Comparison of ENCODE assay signal across 12 mouse cellular contexts in genomic region chr7:102170300-102170699, GRCm38 (mm10). TPM values are rescaled to one million over a fixed set of nuclear protein-coding genes. Genes with fewer than 3 reads are reported as not detected.
DNase-seq lines count a peak whose midpoint lies in the region; ATAC-seq and TF ChIP-seq lines count a peak whose summit lies in the region.
"Had no signal": no experiment of that assay in that cellular context is flagged by ENCODE, and none has a peak within 500 bp of the region (broad histone marks: within the 10 kb centered on the region; RNA-seq: fewer than 3 reads in every experiment).

No protein-coding gene starts in this region.

- H3K27ac ChIP-seq in forebrain, postnatal 0 days (ENCODE audit: low read depth, low read length), result no peak overlapping the region
- H3K27ac ChIP-seq in forebrain, embryonic 12.5 days, result no peak overlapping the region
- no peak overlapping the region for H3K27ac ChIP-seq in small intestine, adult 2 months (ENCODE audit: insufficient read depth, low read depth, low read length)
- H3K27ac ChIP-seq: hindbrain, embryonic 15.5 days had no signal

- TF ChIP-seq CTCF in forebrain, postnatal 0 days (IDR thresholded peaks at IDR 0.05; ENCODE audit: low read depth), result peak; percentile 13; the same call in 1 of the 2 replicates
- peak; percentile 8; the same call in 1 of the 2 replicates for TF ChIP-seq CTCF in small intestine, adult 2 months (IDR thresholded peaks at IDR 0.05; ENCODE audit: extremely low read depth, insufficient read length, insufficient replicate concordance, low read depth, low read length)

- ATAC-seq in forebrain, postnatal 0 days, result no peak
- no peak for ATAC-seq in forebrain, embryonic 12.5 days (ENCODE audit: low FRiP score)

- H3K4me1 ChIP-seq in forebrain, postnatal 0 days (ENCODE audit: insufficient read depth), result no peaks in the 10 kb centered on the region
- H3K4me1 ChIP-seq in forebrain, embryonic 12.5 days, result no peaks in the 10 kb centered on the region
- no peaks in the 10 kb centered on the region for H3K4me1 ChIP-seq in small intestine, adult 2 months (ENCODE audit: control insufficient read depth, insufficient read depth, insufficient read length, low read length)
- H3K4me1 ChIP-seq: hindbrain, embryonic 15.5 days had no signal

- no peak overlapping the region for H3K4me2 ChIP-seq in forebrain, postnatal 0 days (ENCODE audit: low read depth)
- no peak overlapping the region for H3K4me2 ChIP-seq in forebrain, embryonic 12.5 days
- H3K4me2 ChIP-seq: hindbrain, embryonic 15.5 days had no signal

- no peaks in the 10 kb centered on the region for H3K9me3 ChIP-seq in forebrain, postnatal 0 days (ENCODE audit: low read length)
- H3K9me3 ChIP-seq in forebrain, embryonic 12.5 days, result no peaks in the 10 kb centered on the region
- H3K9me3 ChIP-seq: G1E; hindbrain, embryonic 15.5 days had no signal

- H3K36me3 ChIP-seq in forebrain, postnatal 0 days (ENCODE audit: insufficient read depth), result peaks cover 17% of the 10 kb centered on the region
- peaks cover 21% of the 10 kb centered on the region for H3K36me3 ChIP-seq in forebrain, embryonic 12.5 days (replicated peaks)
- peaks cover 21% of the 10 kb centered on the region for H3K36me3 ChIP-seq in small intestine, adult 2 months (ENCODE audit: control insufficient read depth, insufficient read depth, low read length)

- no peak overlapping the region for H3K9ac ChIP-seq in forebrain, postnatal 0 days
- H3K9ac ChIP-seq in forebrain, embryonic 12.5 days, result no peak overlapping the region
- H3K9ac ChIP-seq: hindbrain, embryonic 15.5 days had no signal

- H3K4me3 ChIP-seq in forebrain, postnatal 0 days (ENCODE audit: low read depth, low read length), result no peak overlapping the region
- no peak overlapping the region for H3K4me3 ChIP-seq in forebrain, embryonic 12.5 days (replicated peaks)
- no peak overlapping the region for H3K4me3 ChIP-seq in small intestine, adult 2 months (ENCODE audit: low read depth, low read length)
- H3K4me3 ChIP-seq: erythroblast, embryonic 14.5 days; hindbrain, embryonic 15.5 days had no signal

- DNase-seq in forebrain, postnatal 0 days, result no peak
- DNase-seq in lung, postnatal 25 days (ENCODE audit: low spot score), result peak; percentile 11
- DNase-seq in lung, postnatal 14 days, result no peak
- peak; percentile 7 for DNase-seq in c-Kit-positive CD71-negative TER-119-negative erythroid progenitor cells, embryonic 14.5 days (ENCODE audit: low read depth)
- no peak for DNase-seq in adrenal gland, adult 18-20 months (ENCODE audit: low spot score in 2 of 2)
- no peak for DNase-seq in left cerebral cortex, adult 8-10 months (ENCODE audit: low spot score in 2 of 2)

- no peaks in the 10 kb centered on the region for H3K27me3 ChIP-seq in forebrain, postnatal 0 days (ENCODE audit: insufficient read depth, low read length)
- H3K27me3 ChIP-seq in forebrain, embryonic 12.5 days, result no peaks in the 10 kb centered on the region
- H3K27me3 ChIP-seq in small intestine, adult 2 months (ENCODE audit: control insufficient read depth, insufficient read depth, low read length), result no peaks in the 10 kb centered on the region
- H3K27me3 ChIP-seq: hindbrain, embryonic 15.5 days had no signal

- no peak for TF ChIP-seq POLR2A in small intestine, adult 2 months (IDR thresholded peaks at IDR 0.05; ENCODE audit: low read depth, low read length)

RNA-seq across cellular contexts. Expression of gene Nup98, which starts 39.7 kb away (rescaled TPM):
- 30.7 and 40.9 TPM in 2 replicates for total RNA-seq in forebrain, postnatal 0 days (2014; rRNA removed)
- 6.2 and 9.5 TPM in 2 replicates for polyA plus RNA-seq in forebrain, postnatal 0 days (2015; fragmentation: Nextera tagmentation; extraction: Ambion mirVana)
- 45.2 and 46.8 TPM in 2 replicates for polyA plus RNA-seq in forebrain, embryonic 12.5 days (2016; fragmentation: Nextera tagmentation; extraction: Ambion mirVana)
- polyA plus RNA-seq in small intestine, adult 2 months (2012; rRNA removed), result 5.2 and 12.2 TPM in 2 replicates
- total RNA-seq in adrenal gland, adult 18-20 months (2021), result 10 to 100 TPM; 72.5 to 80.1 TPM
- total RNA-seq in left cerebral cortex, adult 8-10 months (2022), result 10 to 100 TPM; 40.7 to 43.0 (median 41.7) TPM

RNA-seq across cellular contexts. Expression of gene Pgap2, which starts 39.7 kb away (rescaled TPM):
- total RNA-seq in forebrain, postnatal 0 days (2014; rRNA removed), result 35.9 and 38.2 TPM in 2 replicates
- polyA plus RNA-seq in forebrain, postnatal 0 days (2015; fragmentation: Nextera tagmentation; extraction: Ambion mirVana), result 41.8 and 50.8 TPM in 2 replicates
- 54.3 and 59.2 TPM in 2 replicates for polyA plus RNA-seq in forebrain, embryonic 12.5 days (2016; fragmentation: Nextera tagmentation; extraction: Ambion mirVana)
- polyA plus RNA-seq in small intestine, adult 2 months (2012; rRNA removed), result 49.6 and 58.0 TPM in 2 replicates
- total RNA-seq in adrenal gland, adult 18-20 months (2021), result 10 to 100 TPM; 57.5 to 79.5 TPM
- total RNA-seq in left cerebral cortex, adult 8-10 months (2022), result 10 to 100 TPM; 23.7 to 28.9 (median 25.5) TPM

RNA-seq across cellular contexts. Expression of gene Chrna10, which starts 53.7 kb away (rescaled TPM):
- 0.23 and 0.62 TPM in 2 replicates for total RNA-seq in forebrain, postnatal 0 days (2014; rRNA removed)
- 0.16 TPM in 1 of 2 replicates, not detected in the other for polyA plus RNA-seq in forebrain, postnatal 0 days (2015; fragmentation: Nextera tagmentation; extraction: Ambion mirVana)
- not detected in 2 replicates for polyA plus RNA-seq in forebrain, embryonic 12.5 days (2016; fragmentation: Nextera tagmentation; extraction: Ambion mirVana)
- 0.18 and 0.23 TPM in 2 replicates for polyA plus RNA-seq in small intestine, adult 2 months (2012; rRNA removed)
- total RNA-seq in adrenal gland, adult 18-20 months (2021), result not detected
- under 1 TPM; 0.46 to 0.99 (median 0.84) TPM for total RNA-seq in left cerebral cortex, adult 8-10 months (2022)
- total RNA-seq: gastrocnemius, postnatal 4 days had no signal
- polyA plus RNA-seq: erythroblast, embryonic 14.5 days; G1E; hindbrain, embryonic 15.5 days had no signal

Comparison
In these comparisons a context has a peak if more than half of its experiments do, and no peak if none do; other contexts are left out.
1. DNase-seq: peak in lung, postnatal 25 days (single experiment) and c-Kit-positive CD71-negative TER-119-negative erythroid progenitor cells, embryonic 14.5 days (single experiment); none in forebrain, postnatal 0 days (single experiment), lung, postnatal 14 days (single experiment), adrenal gland, adult 18-20 months (0 of 2) and left cerebral cortex, adult 8-10 months (0 of 2).